Comparison of ENCODE assay signal across 11 mouse cellular contexts in the genomic region with DNA sequence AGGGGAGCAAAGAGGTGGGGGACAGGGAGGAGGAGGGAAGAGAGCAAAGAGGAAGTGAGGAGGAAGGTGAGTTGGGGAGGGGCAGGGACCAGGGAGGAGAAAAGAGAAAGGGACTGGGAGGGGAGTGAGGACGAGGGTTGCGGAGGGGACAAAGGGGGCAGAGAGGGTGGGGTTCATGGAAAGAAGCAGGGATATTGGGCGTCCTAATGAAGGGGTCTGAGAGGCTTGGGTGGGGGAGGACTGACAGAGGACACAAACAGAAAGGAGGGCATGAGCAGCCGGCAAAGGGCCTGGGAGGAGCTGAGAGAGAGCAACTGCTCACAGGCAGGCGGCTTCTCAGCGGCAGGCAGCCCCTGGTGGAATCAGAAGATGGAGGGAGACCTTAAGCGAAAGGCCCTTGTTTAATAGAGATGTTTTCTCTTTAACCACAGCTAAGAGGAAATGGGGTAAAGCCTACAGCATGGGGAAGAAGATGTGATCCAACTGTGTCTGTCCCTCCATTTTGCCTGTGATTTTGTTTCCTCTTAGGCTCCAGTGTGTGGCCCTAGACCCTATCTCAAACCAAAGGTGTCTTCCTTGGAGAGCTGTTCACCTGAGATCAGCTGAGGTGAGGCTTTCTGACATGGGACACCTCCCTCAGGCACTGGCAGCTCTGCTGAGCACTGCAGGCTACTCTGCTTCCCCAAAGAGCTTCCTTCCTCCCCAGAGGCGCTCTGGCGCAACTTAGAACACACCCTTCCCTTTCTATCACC.
DNase-seq lines count a peak whose midpoint lies in the region; ATAC-seq and TF ChIP-seq lines count a peak whose summit lies in the region.
"Had no signal": no experiment of that assay in that cellular context is flagged by ENCODE, and none has a peak within 500 bp of the region (broad histone marks: within the 10 kb centered on the region; RNA-seq: fewer than 3 reads in every experiment).

No protein-coding gene starts in this region.

- H3K9ac ChIP-seq in stomach, embryonic 15.5 days, result no peak overlapping the region
- H3K9ac ChIP-seq in stomach, postnatal 0 days (ENCODE audit: low read length), result no peak overlapping the region
- H3K9ac ChIP-seq: limb, embryonic 13.5 days had no signal

- 55% methylated on average over 9 of the region's 9 CpGs for WGBS in stomach, embryonic 15.5 days
- WGBS in stomach, postnatal 0 days, result 74% methylated on average over 9 of the region's 9 CpGs

- H3K9me3 ChIP-seq in stomach, embryonic 15.5 days, result no peaks in the 10 kb centered on the region
- no peaks in the 10 kb centered on the region for H3K9me3 ChIP-seq in stomach, postnatal 0 days (ENCODE audit: control insufficient read depth, low read length)
- H3K9me3 ChIP-seq: limb, embryonic 13.5 days had no signal

- no peak for TF ChIP-seq CTCF in stomach, postnatal 0 days (IDR thresholded peaks at IDR 0.05; ENCODE audit: low read depth)

- TF ChIP-seq EP300 in stomach, postnatal 0 days (optimal IDR thresholded peaks at IDR 0.05), result no peak

- H3K27ac ChIP-seq in stomach, embryonic 15.5 days, result no peak overlapping the region
- H3K27ac ChIP-seq in stomach, postnatal 0 days (replicated peaks), result no peak overlapping the region
- H3K27ac ChIP-seq: kidney, postnatal 0 days; limb, embryonic 13.5 days had no signal

- no peaks in the 10 kb centered on the region for H3K4me1 ChIP-seq in stomach, embryonic 15.5 days
- H3K4me1 ChIP-seq in stomach, postnatal 0 days (replicated peaks; ENCODE audit: control insufficient read depth, insufficient read depth), result peaks cover 5% of the 10 kb centered on the region

- peak overlapping the region; percentile 25; the same call in 1 of the 2 replicates for H3K4me2 ChIP-seq in stomach, embryonic 15.5 days
- H3K4me2 ChIP-seq in stomach, postnatal 0 days (replicated peaks; ENCODE audit: low read depth), result no peak overlapping the region
- H3K4me2 ChIP-seq: limb, embryonic 13.5 days had no signal

- ATAC-seq in stomach, embryonic 15.5 days (ENCODE audit: insufficient read depth, low FRiP score, low read depth), result no peak
- no peak for ATAC-seq in stomach, postnatal 0 days (ENCODE audit: low FRiP score, low TSS enrichment)
- peak; percentile 8 for ATAC-seq in inflammation-experienced regulatory T-cells, adult 6 months
- ATAC-seq in neutrophil, adult 5-6 weeks (ENCODE audit: extremely low read depth, insufficient number of reproducible peaks, low FRiP score, poor library complexity, severe bottlenecking), result peak; percentile 76

- no peak for DNase-seq in stomach, postnatal 0 days (ENCODE audit: low spot score)
- no peak for DNase-seq in urinary bladder, postnatal 25 days (ENCODE audit: low spot score)
- no peak for DNase-seq in cerebellum, adult 9-10 months
- no peak for DNase-seq in layer of hippocampus, adult 9-10 months (ENCODE audit: low spot score)
- DNase-seq: cerebellum, adult 18-20 months had no signal

- H3K36me3 ChIP-seq in stomach, embryonic 15.5 days, result no peaks in the 10 kb centered on the region
- no peaks in the 10 kb centered on the region for H3K36me3 ChIP-seq in stomach, postnatal 0 days (ENCODE audit: control insufficient read depth, insufficient read depth, low read length)
- H3K36me3 ChIP-seq: limb, embryonic 13.5 days had no signal

- no peaks in the 10 kb centered on the region for H3K27me3 ChIP-seq in stomach, embryonic 15.5 days (replicated peaks)
- H3K27me3 ChIP-seq in stomach, postnatal 0 days (ENCODE audit: control insufficient read depth, insufficient read depth, low read length), result no peaks in the 10 kb centered on the region

- H3K4me3 ChIP-seq in stomach, embryonic 15.5 days (replicated peaks), result no peak overlapping the region
- no peak overlapping the region for H3K4me3 ChIP-seq in stomach, postnatal 0 days (ENCODE audit: low read depth, low read length)
- H3K4me3 ChIP-seq: limb, embryonic 13.5 days; myocyte had no signal

Comparison
In these comparisons a context has a peak if more than half of its experiments do, and no peak if none do; other contexts are left out.
1. ATAC-seq: peak in inflammation-experienced regulatory T-cells, adult 6 months (single experiment) and neutrophil, adult 5-6 weeks (single experiment); none in stomach, embryonic 15.5 days (single experiment) and stomach, postnatal 0 days (single experiment).